Mouse (Mus musculus): ENCODE results near the gene 2310030G06Rik.
A peak's percentile ranks its signal among the peaks of the same experiment; 100 is the strongest.

The 2310030G06Rik gene

GRCm38 (mm10) chr9:50742744-50743143, 3.6 kb downstream of the 2310030G06Rik start:
- DNase-seq (ENCODE audit: low read depth, low spot score): peak; percentile 37

GRCm38 (mm10) chr9:50742261-50742660, 4.1 kb downstream of the 2310030G06Rik start:
- DNase-seq (ENCODE audit: low read depth, low spot score): no peak

- peak; percentile 54 for DNase-seq (ENCODE audit: low read depth, low spot score)
These were observed 5.2 kb downstream of the 2310030G06Rik start for GRCm38 (mm10) chr9:50740867-50741784.

- DNase-seq (ENCODE audit: low read depth, low spot score): peak; percentile 96
These were observed 7.1 kb downstream of the 2310030G06Rik start, which contains the start of gene Dixdc1 for GRCm38 (mm10) chr9:50738914-50739870. Dixdc1 (minus strand) TSS chr9:50739517.

DNA sequence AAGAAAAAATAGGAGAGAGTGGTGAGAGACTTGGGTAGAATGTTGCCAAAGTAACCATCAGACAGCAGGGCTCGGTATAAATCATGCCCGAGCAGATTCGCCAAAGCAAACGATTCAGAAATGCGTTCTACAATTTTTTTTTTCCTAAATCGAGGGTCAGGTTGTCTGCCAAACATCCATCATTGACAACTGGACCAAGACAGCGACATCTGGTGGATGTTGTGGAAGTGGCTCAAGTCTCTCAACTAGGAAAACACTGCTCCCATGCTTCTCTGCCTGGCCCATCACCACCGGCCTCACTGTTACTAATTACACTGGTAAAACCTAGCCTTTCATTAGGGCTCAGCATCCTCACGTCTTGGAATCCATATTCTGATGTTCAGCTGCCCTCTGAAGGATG, 11.3 kb downstream of the 2310030G06Rik start:
- peak; percentile 81 for DNase-seq (ENCODE audit: low read depth, low spot score)

DNA sequence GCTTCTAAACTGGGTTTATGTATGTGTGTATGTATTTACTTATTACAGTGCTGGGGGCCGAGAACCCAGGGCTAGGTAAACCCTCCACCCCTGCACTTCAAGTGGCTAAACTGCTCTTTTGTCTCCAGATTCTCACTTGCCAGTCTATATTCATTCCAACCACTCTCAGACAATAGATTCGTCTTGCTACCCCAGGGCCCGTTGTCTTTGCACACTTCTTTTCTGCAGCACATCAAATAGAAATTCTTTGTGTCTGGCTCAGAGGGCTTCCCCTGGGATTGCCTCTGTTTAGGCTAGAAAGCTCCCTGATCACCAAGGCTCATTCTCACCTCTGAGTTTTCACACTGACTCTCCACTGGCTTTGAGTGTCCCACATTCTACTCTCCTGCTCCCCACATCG, 13.8 kb downstream of the 2310030G06Rik start:
- no peak for DNase-seq (ENCODE audit: low read depth, low spot score)

DNA sequence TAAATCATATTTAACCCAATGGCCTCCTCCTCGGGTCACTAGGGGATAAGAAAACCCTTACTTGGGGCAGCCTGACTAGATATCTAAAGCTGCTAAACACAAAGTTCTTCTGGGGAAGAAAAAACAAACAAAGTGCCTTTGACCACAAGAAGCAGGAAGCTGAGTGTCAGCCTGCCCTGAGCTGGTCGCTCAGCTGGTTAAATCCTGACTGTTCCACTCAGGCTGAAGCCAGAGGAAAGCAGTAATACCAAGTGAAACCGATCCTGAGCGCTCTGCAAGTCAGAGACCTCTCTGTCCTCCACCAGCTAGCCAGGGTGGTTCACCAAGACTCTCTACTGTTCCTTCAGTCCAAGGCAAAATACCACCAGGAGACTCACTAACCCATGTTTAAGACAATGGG, 16.7 kb downstream of the 2310030G06Rik start:
- peak; percentile 46 for DNase-seq (ENCODE audit: low read depth, low spot score)

DNA sequence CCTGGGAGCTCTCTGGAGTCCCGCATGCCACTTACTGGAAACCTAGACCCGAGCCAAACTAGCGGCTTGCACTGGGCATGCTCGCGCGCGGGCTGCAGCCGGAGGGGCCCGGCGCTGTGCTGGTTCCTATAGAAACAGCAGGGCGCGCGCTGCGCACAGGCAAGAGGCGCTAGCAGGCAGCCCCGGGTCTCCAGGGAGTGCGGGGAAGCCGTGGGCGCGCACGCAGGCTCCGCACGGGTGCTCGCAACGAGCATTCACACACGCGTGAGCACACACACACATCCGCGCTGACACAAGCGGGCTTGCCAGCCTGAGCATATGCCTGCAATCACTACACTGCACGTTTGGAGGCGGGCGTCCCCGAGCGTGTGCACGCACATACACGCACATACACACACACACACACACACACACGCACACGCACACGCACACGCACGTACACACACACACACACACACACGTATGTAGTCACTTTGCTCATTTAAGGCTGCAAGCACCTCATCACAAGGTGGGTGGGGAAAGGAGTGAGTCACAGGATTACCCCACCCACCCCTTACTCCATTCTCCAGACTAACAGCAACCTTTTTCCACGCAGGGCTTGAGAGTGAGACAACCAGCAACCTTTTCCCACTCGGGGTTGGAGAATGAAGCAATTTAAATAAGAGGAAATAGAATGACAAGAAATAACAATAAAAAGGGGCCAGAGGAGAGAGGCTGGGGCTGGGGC, 18.2 kb downstream of the 2310030G06Rik start:
- DNase-seq (ENCODE audit: low read depth, low spot score): peak; percentile 88

- DNase-seq (ENCODE audit: low read depth, low spot score): peak; percentile 73
These were observed 19.0 kb downstream of the 2310030G06Rik start for GRCm38 (mm10) chr9:50727171-50727924.

- no peak for DNase-seq (ENCODE audit: low read depth, low spot score)
These were observed 20.3 kb downstream of the 2310030G06Rik start for GRCm38 (mm10) chr9:50725921-50726590.

GRCm38 (mm10) chr9:50724661-50725330, 21.5 kb downstream of the 2310030G06Rik start:
- DNase-seq (ENCODE audit: low read depth, low spot score): no peak

DNA sequence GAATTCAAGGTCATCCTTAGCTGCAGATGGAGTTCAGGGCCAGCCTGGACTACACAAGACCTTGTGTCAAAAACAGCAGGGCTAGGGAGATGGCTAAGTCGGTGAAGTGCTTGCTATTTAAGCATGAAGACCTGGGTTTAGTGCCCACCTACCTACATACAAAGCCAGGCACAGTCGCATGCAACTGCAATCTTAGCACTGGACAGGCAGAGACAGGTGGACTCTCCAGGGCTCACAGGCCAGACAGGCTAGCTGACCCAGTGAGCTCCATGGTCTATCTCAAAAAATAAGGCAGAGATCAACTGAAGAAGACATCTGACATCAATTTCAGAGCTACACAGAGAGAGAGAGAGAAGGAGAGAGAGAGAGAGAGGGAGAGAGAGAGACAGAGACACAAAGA, 22.2 kb downstream of the 2310030G06Rik start:
- DNase-seq (ENCODE audit: low read depth, low spot score): no peak

GRCm38 (mm10) chr9:50723406-50723805, 22.9 kb downstream of the 2310030G06Rik start:
- DNase-seq (ENCODE audit: low read depth, low spot score): no peak

DNA sequence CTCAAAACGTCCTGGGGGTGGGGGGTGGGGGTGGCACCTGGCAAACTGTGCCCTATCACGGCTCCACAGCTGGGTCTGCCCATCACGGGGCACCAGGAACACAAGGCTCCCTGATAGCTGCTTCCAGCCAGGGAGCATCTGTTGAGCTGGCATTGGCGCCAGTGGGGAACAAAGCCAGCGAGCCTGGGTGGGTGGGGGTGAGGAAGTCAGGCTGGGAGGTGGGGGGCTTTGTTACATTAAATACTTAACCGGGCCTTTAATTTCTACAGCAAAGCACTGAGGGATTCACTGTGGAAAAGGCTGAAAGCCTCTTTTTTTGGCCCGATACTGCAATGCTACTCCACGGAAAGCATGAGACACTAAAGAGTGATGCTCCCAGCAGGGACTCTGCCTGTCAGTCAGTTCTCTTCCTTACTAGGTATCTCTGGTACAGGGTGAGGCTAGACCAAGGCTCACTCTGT, 23.9 kb downstream of the 2310030G06Rik start:
- no peak for DNase-seq (ENCODE audit: low read depth, low spot score)

DNA sequence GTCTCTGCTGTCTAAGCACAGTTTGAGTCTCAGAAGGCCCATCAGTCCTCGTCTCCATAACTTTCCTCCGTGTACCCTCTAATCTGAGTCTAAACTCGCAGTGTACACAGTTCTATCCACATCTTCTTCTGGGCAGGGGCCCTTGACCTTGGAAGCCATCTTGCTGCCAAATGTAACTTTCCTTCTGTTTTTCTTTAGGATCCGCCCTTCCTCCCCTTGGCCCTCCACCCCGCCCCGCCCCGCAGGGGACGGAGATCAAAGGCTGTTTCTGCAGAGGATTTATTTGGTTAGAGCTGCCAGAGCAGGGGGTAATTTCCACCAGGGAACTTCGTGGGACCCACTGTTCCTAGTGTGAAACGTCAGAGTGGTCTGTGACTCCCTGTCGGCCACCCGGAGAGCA, 25.3 kb downstream of the 2310030G06Rik start:
- peak; percentile 44 for DNase-seq (ENCODE audit: low read depth, low spot score)

DNA sequence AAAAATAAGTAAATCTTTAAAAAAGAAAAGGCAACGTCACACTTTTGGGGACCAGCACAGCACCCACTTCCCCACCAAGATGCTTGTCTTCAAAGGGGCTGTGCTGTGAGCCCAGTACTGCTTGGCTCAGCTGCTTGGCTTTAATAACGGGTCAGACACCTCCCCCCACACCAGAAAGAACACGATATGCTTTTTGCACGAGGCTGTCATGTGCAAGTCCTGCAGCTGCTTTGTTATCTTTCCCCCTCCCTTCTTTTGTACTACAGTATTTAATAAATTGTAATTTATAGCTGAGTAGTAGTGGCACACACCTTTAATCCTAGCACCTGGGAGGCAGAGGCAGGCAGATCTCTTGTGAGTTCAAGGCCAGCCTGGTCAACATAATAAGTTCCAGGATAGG, 27.5 kb downstream of the 2310030G06Rik start:
- no peak for DNase-seq (ENCODE audit: low read depth, low spot score)

DNA sequence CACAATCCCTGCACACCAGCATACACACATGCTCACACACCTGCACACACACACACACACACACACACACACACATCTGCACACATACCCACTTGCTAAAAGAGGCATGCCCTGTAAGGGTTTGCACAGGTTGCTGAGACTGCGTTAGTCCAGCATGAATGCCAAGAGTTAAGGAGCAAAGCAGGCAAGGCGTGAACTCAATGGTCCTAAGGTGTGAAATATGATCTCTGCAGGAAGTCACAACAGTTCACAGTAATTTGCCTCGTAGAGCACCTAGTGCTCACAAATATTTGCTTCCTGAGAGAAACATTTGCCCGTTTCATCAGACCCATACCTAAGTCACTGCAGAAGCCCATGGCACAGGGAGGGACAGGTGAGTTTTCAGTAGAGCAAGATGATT, 32.1 kb downstream of the 2310030G06Rik start:
- no peak for DNase-seq (ENCODE audit: low read depth, low spot score)

- no peak for DNase-seq (ENCODE audit: low read depth, low spot score)
These were observed 35.0 kb downstream of the 2310030G06Rik start for GRCm38 (mm10) chr9:50711337-50711736.

GRCm38 (mm10) chr9:50709108-50709507, 37.2 kb downstream of the 2310030G06Rik start:
- DNase-seq (ENCODE audit: low read depth, low spot score): peak; percentile 30
